Comparison of ENCODE assay signal across 8 mouse cellular contexts in genomic region chr11:94472916-94473706, GRCm38 (mm10). TPM values are rescaled to one million over a fixed set of nuclear protein-coding genes. Genes with fewer than 3 reads are reported as not detected.
A peak's percentile ranks its signal among the peaks of the same experiment; 100 is the strongest.
DNase-seq lines count a peak whose midpoint lies in the region; ATAC-seq and TF ChIP-seq lines count a peak whose summit lies in the region.

No protein-coding gene starts in this region.

- no peak for TF ChIP-seq CTCF in C2C12 (IDR thresholded peaks at IDR 0.05; ENCODE audit: control insufficient read depth, insufficient read depth, insufficient read length)

- H3K27me3 ChIP-seq in heart, embryonic 10.5 days (ENCODE audit: insufficient read depth, poor library complexity, severe bottlenecking), result peaks cover 85% of the 10 kb centered on the region
- peaks cover 48% of the 10 kb centered on the region for H3K27me3 ChIP-seq in C2C12 (ENCODE audit: control insufficient read depth, insufficient read depth, insufficient read length)
- H3K27me3 ChIP-seq in embryonic facial prominence, embryonic 13.5 days, result peaks cover 33% of the 10 kb centered on the region
- peaks cover 35% of the 10 kb centered on the region for H3K27me3 ChIP-seq in intestine, embryonic 16.5 days (replicated peaks; ENCODE audit: control insufficient read depth, insufficient read depth, low read length)
- peaks cover 22% of the 10 kb centered on the region for H3K27me3 ChIP-seq in neural tube, embryonic 15.5 days (replicated peaks)

- H3K9me3 ChIP-seq in heart, embryonic 10.5 days, result no peaks in the 10 kb centered on the region
- H3K9me3 ChIP-seq in embryonic facial prominence, embryonic 13.5 days, result no peaks in the 10 kb centered on the region
- no peaks in the 10 kb centered on the region for H3K9me3 ChIP-seq in intestine, embryonic 16.5 days (ENCODE audit: control insufficient read depth, low read length)
- H3K9me3 ChIP-seq in neural tube, embryonic 15.5 days (replicated peaks), result no peaks in the 10 kb centered on the region

- H3K9ac ChIP-seq in embryonic facial prominence, embryonic 13.5 days, result peak overlapping the region; percentile 99
- H3K9ac ChIP-seq in intestine, embryonic 16.5 days (ENCODE audit: low read depth, low read length), result peak overlapping the region; percentile 84
- peak overlapping the region; percentile 95 for H3K9ac ChIP-seq in neural tube, embryonic 15.5 days (replicated peaks)

- no peaks in the 10 kb centered on the region for H3K36me3 ChIP-seq in heart, embryonic 10.5 days
- H3K36me3 ChIP-seq in C2C12 (ENCODE audit: control insufficient read depth, insufficient read depth), result no peaks in the 10 kb centered on the region
- H3K36me3 ChIP-seq in embryonic facial prominence, embryonic 13.5 days, result no peaks in the 10 kb centered on the region
- no peaks in the 10 kb centered on the region for H3K36me3 ChIP-seq in intestine, embryonic 16.5 days (ENCODE audit: control insufficient read depth, insufficient read depth, low read length)
- H3K36me3 ChIP-seq in neural tube, embryonic 15.5 days, result no peaks in the 10 kb centered on the region

- H3ac ChIP-seq in C2C12 (ENCODE audit: control insufficient read depth, insufficient read length, low read depth), result peak overlapping the region; percentile 19

- under 1% methylated on average over 49 of the region's 52 CpGs for WGBS in heart, embryonic 10.5 days
- WGBS in embryonic facial prominence, embryonic 13.5 days, result 2% methylated on average over 52 of the region's 52 CpGs
- WGBS in intestine, embryonic 16.5 days, result under 1% methylated on average over 46 of the region's 52 CpGs
- WGBS in neural tube, embryonic 15.5 days, result under 1% methylated on average over 52 of the region's 52 CpGs

- peaks cover 64% of the 10 kb centered on the region for H3K4me1 ChIP-seq in heart, embryonic 10.5 days
- H3K4me1 ChIP-seq in embryonic facial prominence, embryonic 13.5 days, result peaks cover 63% of the 10 kb centered on the region
- peaks cover 41% of the 10 kb centered on the region for H3K4me1 ChIP-seq in intestine, embryonic 16.5 days (ENCODE audit: control insufficient read depth, insufficient read depth, low read length)
- H3K4me1 ChIP-seq in neural tube, embryonic 15.5 days, result peaks cover 71% of the 10 kb centered on the region

- peak overlapping the region; percentile 78 for H3K4me2 ChIP-seq in embryonic facial prominence, embryonic 13.5 days
- H3K4me2 ChIP-seq in intestine, embryonic 16.5 days (ENCODE audit: low read depth, low read length), result peak overlapping the region; percentile 97
- H3K4me2 ChIP-seq in neural tube, embryonic 15.5 days, result peak overlapping the region; percentile 92

- ATAC-seq in embryonic facial prominence, embryonic 13.5 days (ENCODE audit: insufficient number of reproducible peaks, insufficient read depth, low FRiP score, low TSS enrichment, low read depth), result peak; percentile 4; the same call in 1 of the 2 replicates
- ATAC-seq in intestine, embryonic 16.5 days, result peak; percentile 9; the same call in 1 of the 2 replicates
- ATAC-seq in neural tube, embryonic 15.5 days (ENCODE audit: low FRiP score), result 0 out of 2 replicates have a peak, but pooled peaks have one; percentile 1

- H3K27ac ChIP-seq in heart, embryonic 10.5 days, result peak overlapping the region; percentile 69
- H3K27ac ChIP-seq in embryonic facial prominence, embryonic 13.5 days, result peak overlapping the region; percentile 99
- peak overlapping the region; percentile 82 for H3K27ac ChIP-seq in intestine, embryonic 16.5 days (ENCODE audit: low read length)
- peak overlapping the region; percentile 80 for H3K27ac ChIP-seq in neural tube, embryonic 15.5 days (replicated peaks)

- no peaks in the 10 kb centered on the region for H3K79me3 ChIP-seq in C2C12 (ENCODE audit: low read depth)

- H3K79me2 ChIP-seq in C2C12 (ENCODE audit: control insufficient read depth, insufficient read depth), result no peaks in the 10 kb centered on the region

- H3K4me3 ChIP-seq in heart, embryonic 10.5 days, result peak overlapping the region; percentile 71
- H3K4me3 ChIP-seq in C2C12 (ENCODE audit: insufficient read depth, poor library complexity, severe bottlenecking), result no peak overlapping the region
- peak overlapping the region; percentile 97 for H3K4me3 ChIP-seq in embryonic facial prominence, embryonic 13.5 days
- H3K4me3 ChIP-seq in intestine, embryonic 16.5 days (ENCODE audit: low read length), result peak overlapping the region; percentile 73
- H3K4me3 ChIP-seq in neural tube, embryonic 15.5 days (replicated peaks), result peak overlapping the region; percentile 92

- no peak for DNase-seq in heart, embryonic 10.5 days (ENCODE audit: low spot score)
- DNase-seq in heart, adult 8-10 months (ENCODE audit: low spot score), result no peak
- DNase-seq in left cerebral cortex, adult 8-10 months (ENCODE audit: low spot score in 2 of 2), result no peak
- no peak for DNase-seq in frontal cortex, postnatal 14 days (ENCODE audit: low spot score in 2 of 2)

TF ChIP-seq in C2C12, 6 proteins besides CTCF, POLR2A, EP300 and RAD21:
- TF ChIP-seq FOSL1 (IDR thresholded peaks at IDR 0.05; ENCODE audit: insufficient read depth, low read length, poor library complexity, severe bottlenecking), result no peak
- TF ChIP-seq MYOD1 (IDR thresholded peaks at IDR 0.05; ENCODE audit: control insufficient read depth, insufficient read length, low read depth), result no peak
- no peak for TF ChIP-seq USF1 (IDR thresholded peaks at IDR 0.05; ENCODE audit: low read depth)
- TF ChIP-seq MAX (IDR thresholded peaks at IDR 0.05), result no peak
- no peak for TF ChIP-seq MYOG (IDR thresholded peaks at IDR 0.05; ENCODE audit: control insufficient read depth, extremely low read depth, insufficient read length)
- no peak for TF ChIP-seq CEBPB (IDR thresholded peaks at IDR 0.05; ENCODE audit: low read depth)

RNA-seq across cellular contexts. Expression of gene Cacna1g, which starts 0.9 kb away (rescaled TPM):
- polyA plus RNA-seq in heart, embryonic 10.5 days (2016; fragmentation: Nextera tagmentation; extraction: Ambion mirVana), result 1.5 and 2.4 TPM in 2 replicates
- total RNA-seq in heart, adult 8-10 months (2022), result 10 to 100 TPM in 3 of 4 experiments, 1 to 10 TPM in 1; 6.7 to 14.6 (median 12.5) TPM
- 0.04 TPM for polyA plus RNA-seq in C2C12 (2012; fragmentation: generic; extraction: Trizol)
- polyA plus RNA-seq in embryonic facial prominence, embryonic 13.5 days (2015; fragmentation: Nextera tagmentation; extraction: Ambion mirVana), result 38.2 and 41.8 TPM in 2 replicates
- 4.9 and 5.4 TPM in 2 replicates for polyA plus RNA-seq in intestine, embryonic 16.5 days (2015; fragmentation: Nextera tagmentation; extraction: Ambion mirVana)
- 12.8 and 14.7 TPM in 2 replicates for polyA plus RNA-seq in neural tube, embryonic 15.5 days (2015; fragmentation: Nextera tagmentation; extraction: Ambion mirVana)
- 10 to 100 TPM; 58.2 to 71.7 (median 64.6) TPM for total RNA-seq in left cerebral cortex, adult 8-10 months (2022)

RNA-seq across cellular contexts. Expression of gene Spata20, which starts 12.9 kb away (rescaled TPM):
- not detected in 2 replicates for polyA plus RNA-seq in heart, embryonic 10.5 days (2016; fragmentation: Nextera tagmentation; extraction: Ambion mirVana)
- total RNA-seq in heart, adult 8-10 months (2022), result under 1 TPM; 0.09 to 0.63 (median 0.40) TPM
- not detected for polyA plus RNA-seq in C2C12 (2012; fragmentation: generic; extraction: Trizol)
- polyA plus RNA-seq in embryonic facial prominence, embryonic 13.5 days (2015; fragmentation: Nextera tagmentation; extraction: Ambion mirVana), result 0.25 and 0.99 TPM in 2 replicates
- 0.13 and 0.16 TPM in 2 replicates for polyA plus RNA-seq in intestine, embryonic 16.5 days (2015; fragmentation: Nextera tagmentation; extraction: Ambion mirVana)
- polyA plus RNA-seq in neural tube, embryonic 15.5 days (2015; fragmentation: Nextera tagmentation; extraction: Ambion mirVana), result 0.28 and 0.42 TPM in 2 replicates
- total RNA-seq in left cerebral cortex, adult 8-10 months (2022), result 1 to 10 TPM in 1 of 4 experiments, under 1 TPM in 1, not detected in 2; 0.35 to 1.4 TPM

RNA-seq across cellular contexts. Expression of gene Epn3, which starts 26.7 kb away (rescaled TPM):
- polyA plus RNA-seq in heart, embryonic 10.5 days (2016; fragmentation: Nextera tagmentation; extraction: Ambion mirVana), result 7.7 and 14.2 TPM in 2 replicates
- 10 to 100 TPM; 21.3 to 28.5 (median 25.1) TPM for total RNA-seq in heart, adult 8-10 months (2022)
- polyA plus RNA-seq in C2C12 (2012; fragmentation: generic; extraction: Trizol), result 0.25 TPM
- polyA plus RNA-seq in embryonic facial prominence, embryonic 13.5 days (2015; fragmentation: Nextera tagmentation; extraction: Ambion mirVana), result 4.2 and 4.9 TPM in 2 replicates
- polyA plus RNA-seq in intestine, embryonic 16.5 days (2015; fragmentation: Nextera tagmentation; extraction: Ambion mirVana), result 1.5 and 1.7 TPM in 2 replicates
- polyA plus RNA-seq in neural tube, embryonic 15.5 days (2015; fragmentation: Nextera tagmentation; extraction: Ambion mirVana), result 1.1 and 1.5 TPM in 2 replicates
- total RNA-seq in left cerebral cortex, adult 8-10 months (2022), result 1 to 10 TPM; 1.1 to 3.7 (median 2.6) TPM

RNA-seq across cellular contexts. Expression of gene Mycbpap, which starts 48.4 kb away (rescaled TPM):
- polyA plus RNA-seq in heart, embryonic 10.5 days (2016; fragmentation: Nextera tagmentation; extraction: Ambion mirVana), result 9.3 and 12.5 TPM in 2 replicates
- total RNA-seq in heart, adult 8-10 months (2022), result 1 to 10 TPM in 3 of 4 experiments, under 1 TPM in 1; 0.75 to 2.3 (median 1.4) TPM
- not detected for polyA plus RNA-seq in C2C12 (2012; fragmentation: generic; extraction: Trizol)
- 1.4 and 3.6 TPM in 2 replicates for polyA plus RNA-seq in embryonic facial prominence, embryonic 13.5 days (2015; fragmentation: Nextera tagmentation; extraction: Ambion mirVana)
- 3.0 and 3.2 TPM in 2 replicates for polyA plus RNA-seq in intestine, embryonic 16.5 days (2015; fragmentation: Nextera tagmentation; extraction: Ambion mirVana)
- 2.0 and 2.8 TPM in 2 replicates for polyA plus RNA-seq in neural tube, embryonic 15.5 days (2015; fragmentation: Nextera tagmentation; extraction: Ambion mirVana)
- total RNA-seq in left cerebral cortex, adult 8-10 months (2022), result 1 to 10 TPM; 3.6 to 7.2 (median 5.6) TPM
